Mouse (Mus musculus): ENCODE measurements around the gene Atp6v0b.
A peak's percentile ranks its signal among the peaks of the same experiment; 100 is the strongest.

Gene Atp6v0b

DNA sequence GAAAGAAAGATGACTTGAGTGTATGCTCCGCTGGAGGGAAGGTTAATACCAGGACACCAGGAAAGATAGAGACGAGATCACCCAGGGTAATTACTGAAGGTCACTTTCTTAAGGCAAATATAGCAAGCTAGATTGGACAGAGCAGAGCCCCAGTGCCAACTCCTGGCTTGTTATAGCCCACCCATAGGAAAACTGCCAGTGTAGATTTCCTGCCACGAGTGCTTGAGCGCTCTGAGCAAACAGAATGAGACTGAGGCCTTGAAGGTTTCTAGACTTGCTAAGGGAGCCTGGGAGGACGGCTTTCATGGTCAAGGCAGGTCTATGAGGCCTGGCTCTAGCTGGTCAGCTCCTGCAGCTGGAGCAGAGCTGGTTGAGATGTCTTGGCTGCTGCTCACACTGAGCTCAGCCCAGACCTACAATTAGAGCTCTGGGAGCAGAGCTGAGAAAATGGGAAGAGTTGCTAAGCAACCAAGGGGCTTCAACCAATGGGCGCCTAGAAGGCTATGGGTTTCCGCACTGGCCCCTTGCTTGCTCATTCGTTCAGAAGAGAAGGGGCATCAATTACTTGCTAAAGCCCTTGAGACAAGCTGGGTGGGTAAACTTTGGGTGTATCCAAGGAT is 21.8 kb upstream of the Atp6v0b start:
- DNase-seq (ENCODE audit: low spot score), result peak; percentile 26

DNA sequence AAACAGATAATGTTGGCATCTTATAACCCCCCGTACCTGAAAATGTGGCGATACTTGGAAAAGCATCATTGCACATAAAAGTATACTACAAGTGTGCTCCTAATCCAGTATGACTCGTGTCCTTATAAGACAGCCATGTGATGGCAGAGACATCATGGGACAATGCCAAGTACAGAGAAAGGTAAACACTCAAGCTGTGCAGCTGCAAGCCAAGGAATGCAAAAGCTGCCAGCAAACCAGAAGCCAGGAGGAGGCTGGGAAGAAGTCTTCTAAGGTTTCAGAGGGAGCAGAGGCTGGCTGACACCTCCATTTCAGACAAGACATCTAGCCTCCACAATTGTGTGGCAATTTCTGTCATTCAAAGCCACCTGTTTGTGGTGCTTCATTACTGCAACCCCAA is 19.1 kb upstream of the Atp6v0b start:
- DNase-seq (ENCODE audit: low spot score), result no peak

DNA sequence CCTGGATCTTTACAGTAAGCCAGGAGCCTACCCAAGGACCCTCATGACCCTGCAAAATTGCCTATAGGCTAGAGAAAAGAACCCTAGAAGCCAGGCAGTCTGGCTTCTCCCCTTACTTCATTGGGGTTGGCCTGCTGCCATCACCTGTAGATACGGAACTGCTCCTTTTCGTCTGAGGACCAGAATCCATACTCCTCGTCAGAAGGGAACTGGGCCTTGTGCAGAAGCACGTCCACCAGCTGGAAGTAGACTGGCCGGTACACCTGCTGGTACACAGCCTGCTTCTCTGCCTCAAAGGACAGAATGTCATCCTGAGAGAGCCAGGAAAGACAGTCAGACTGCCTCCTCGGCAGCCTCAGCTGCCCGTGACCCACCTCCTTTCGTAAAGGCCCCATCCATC is 17.6 kb upstream of the Atp6v0b start:
- DNase-seq (ENCODE audit: low spot score), result no peak

DNA sequence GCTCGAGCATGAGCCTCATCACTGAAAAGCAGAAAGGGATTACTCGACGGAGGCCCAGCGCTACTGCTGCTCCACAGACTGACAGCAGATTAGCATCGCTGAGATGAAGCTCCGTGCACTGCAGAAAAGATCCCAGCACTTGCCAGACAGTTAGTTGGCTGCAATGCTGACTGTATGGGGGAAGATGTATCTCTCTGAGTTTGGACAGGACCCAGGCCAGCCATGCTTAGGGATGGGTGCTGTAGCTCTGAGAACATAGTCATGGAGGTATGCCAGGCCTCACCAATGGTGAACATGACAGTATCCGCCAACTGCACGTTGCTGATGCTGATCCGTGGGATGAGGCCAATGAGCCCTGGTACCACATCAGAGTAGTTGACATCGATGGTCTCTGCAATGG is 17.0 kb upstream of the Atp6v0b start:
- DNase-seq (ENCODE audit: low spot score), result no peak

DNA sequence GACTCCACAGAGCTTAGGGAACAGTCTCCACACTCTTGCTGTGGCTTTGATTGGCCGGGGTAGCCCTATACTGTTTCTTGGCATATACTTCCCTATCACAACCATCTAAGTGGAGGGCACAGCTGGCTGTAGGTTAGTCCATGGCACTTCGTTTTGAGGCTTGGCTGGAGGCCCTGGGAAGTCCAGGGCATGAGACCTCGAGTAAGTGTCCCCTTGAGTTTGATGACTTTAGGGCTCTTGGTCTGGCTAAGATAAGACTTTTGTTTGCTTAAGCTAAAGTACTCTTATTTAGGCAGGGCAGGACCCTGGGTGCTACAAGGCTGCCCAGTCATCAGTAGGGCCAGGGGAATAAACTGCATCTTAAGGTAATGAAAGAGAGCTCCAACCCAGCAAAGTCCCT is 11.0 kb upstream of the Atp6v0b start:
- no peak for DNase-seq (ENCODE audit: low spot score)

DNA sequence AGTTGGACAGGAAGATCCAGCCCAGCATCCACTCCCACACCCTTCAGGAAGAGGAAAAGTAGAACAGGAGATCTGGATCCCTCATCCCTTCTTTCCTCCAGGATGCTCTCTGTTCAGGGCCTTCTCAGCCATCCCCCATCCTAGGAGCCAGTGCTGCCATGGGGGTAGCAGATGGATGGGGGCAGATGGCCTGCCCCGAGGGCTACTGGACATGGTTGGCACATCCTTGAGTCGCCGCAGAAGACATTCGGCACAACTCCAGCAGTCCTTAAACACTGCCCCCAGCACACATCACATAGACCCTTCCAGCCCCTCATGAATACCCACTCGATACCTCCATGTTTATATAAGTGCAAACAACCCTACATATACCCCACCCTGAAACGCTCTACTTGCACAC is 8.9 kb upstream of the Atp6v0b start:
- no peak for DNase-seq (ENCODE audit: low spot score)

DNA sequence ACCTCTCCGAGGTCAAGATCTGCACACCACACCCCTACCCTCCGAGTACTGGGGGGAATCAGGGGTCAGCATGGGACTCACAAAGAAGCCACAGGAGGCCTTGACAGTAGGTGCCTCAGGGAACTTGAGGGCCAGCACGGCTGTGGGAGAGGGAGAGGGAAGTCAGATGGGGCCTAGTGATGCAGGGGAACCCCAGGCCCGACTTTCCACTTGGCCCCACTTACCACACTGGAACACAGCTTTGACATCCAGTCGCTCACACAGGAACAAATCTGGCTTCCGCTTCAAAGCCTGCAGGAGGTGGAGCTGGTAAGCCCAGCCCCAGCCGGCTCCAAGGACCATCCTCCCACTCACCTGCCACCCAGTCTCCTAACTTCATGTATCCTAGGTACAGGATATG is 8.2 kb upstream of the Atp6v0b start:
- no peak for DNase-seq (ENCODE audit: low spot score)

DNA sequence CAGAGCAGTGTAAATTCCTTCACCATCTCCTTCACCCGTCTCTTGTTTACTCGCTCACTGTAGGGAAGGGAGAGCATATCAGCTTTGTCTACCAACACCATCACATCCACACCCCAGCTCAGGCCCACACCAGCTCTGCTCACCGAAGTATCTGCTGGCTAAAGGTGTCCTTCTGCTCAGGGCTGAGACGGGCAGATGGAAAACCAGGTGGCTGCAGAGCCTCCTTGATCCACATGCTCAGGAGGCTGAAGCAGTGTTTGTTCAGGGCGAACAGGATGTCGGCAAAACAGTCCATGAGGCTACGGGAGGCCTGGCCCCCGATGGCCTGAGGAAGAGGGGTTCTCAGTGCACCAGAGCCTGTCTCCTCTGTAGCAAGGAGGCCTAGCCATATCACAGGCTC is 7.5 kb upstream of the Atp6v0b start:
- DNase-seq (ENCODE audit: low spot score), result no peak

DNA sequence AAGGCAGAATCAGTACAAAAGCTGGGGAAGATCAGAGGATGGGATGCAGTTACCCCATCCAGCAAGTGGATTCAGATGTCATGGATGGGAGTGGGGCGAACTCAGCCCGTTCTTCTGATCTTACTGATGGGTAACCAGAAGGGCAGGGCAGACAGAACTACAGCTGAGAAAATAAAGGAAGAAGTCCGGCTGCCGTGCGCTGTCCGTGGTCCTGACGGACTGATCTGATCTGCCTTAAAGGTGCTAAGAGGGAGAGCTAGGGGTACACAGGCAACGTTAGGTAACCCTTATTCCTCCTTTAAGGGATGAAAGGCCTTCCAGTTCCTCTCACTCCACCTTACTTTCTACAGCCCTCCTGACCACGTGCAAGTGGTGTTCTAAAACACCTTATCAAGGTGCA is 6.2 kb upstream of the Atp6v0b start:
- peak; percentile 82 for DNase-seq (ENCODE audit: low spot score)

DNA sequence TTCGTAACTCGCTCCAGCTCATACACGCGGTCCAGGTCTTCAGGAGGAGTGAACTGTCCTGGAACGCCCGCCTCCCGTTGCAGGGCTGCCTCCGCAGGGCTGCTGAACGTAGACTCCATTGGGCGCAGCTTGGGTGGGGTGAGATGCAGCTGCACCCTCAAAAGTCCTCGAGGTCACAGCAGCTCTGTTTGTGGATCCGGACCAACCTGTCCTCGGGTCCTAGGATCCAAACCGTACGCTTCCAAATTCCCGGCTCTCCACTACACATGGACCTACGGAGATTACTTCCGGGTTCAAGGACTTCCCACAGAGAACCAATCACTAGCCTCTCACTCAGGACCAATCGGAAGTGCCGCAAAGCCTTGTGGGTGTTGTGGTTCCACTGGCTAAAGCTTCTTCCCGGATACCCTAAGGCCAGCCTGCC is 4.6 kb upstream of the Atp6v0b start, which contains the start of gene Dph2:
Gene Dph2 (minus strand): TSS at position 295 of the 424 bp plus-strand sequence.
- DNase-seq (ENCODE audit: low spot score), result peak; percentile 96

DNA sequence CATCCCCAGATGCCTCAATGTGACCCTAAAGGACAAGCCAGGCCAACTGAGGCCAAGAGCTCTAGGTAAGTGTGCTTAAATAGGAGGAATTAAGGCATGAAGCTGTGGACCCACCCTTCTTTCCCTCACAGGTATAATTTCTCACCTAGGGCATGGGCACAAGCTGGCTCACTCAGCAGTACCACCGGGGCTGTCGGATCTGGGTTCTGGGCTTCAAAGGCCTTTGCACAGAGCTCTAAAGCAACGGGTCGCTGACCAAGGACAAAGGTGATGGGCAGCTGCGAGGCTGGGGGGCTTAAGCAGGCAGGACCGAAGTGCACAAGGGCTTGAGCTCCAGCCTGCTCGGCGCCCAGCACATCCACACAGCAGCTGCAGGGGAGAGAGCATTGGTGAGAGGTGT is 3.6 kb upstream of the Atp6v0b start:
- DNase-seq (ENCODE audit: low spot score), result no peak

DNA sequence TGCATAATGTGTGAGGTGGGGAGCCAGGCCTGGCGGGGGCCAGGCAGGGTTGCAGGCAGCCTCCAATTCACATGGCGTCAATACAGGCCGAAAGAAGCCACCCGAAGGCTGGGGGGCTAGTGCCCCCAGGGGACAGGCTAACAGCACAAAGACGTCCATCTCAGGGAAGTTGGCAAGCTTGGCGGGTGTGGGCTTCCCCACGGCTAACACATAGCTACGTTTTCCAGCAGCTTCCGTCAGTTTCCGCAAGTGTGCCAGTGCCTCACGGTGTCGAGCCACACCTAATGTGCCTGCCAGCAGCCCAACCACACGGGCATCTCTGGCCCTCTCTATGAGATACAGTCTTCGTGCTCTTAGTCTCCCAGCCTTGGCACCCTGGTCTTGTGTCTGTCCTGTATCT is 2.9 kb upstream of the Atp6v0b start:
- no peak for DNase-seq (ENCODE audit: low spot score)

DNA sequence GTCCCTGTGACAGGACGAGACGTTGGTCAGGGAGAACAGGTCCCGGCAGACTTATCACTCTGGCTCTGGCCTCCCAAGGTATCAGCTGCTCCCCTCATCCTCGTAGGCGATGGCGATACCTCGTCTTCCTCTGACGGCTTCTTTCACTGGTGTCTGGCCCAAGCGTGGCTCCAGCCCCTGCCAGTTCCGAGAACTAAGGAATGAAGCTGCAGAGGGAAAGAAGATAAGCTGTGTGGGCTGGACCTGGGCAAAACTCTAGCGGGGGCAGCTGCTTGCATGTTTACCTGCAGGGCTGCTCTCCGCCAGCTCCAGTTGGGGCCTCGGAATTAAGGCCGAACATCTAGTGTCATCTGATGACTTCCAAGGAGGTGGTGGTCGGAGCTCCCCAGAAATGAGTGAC is 2.3 kb upstream of the Atp6v0b start:
- DNase-seq (ENCODE audit: low spot score), result no peak

DNA sequence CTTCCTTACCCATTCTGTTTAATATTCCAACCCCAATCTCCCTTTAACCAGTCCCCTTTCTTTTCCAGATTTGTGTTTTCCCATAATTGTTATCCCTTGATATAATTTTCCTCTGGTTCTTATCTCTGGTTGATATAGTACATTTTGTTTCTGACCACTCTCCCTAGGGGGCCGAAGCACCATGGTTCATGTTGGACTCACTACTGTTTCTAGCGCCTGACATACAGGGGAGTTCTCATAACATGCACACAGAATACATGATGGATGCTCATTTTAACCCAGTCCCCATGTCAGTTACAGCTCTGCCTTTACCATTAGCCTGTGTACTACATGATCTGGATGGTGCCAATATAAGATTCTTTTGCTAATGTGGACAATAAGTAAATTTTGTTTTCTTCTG is 787 bp upstream of the Atp6v0b start:
- no peak for DNase-seq (ENCODE audit: low spot score)

DNA sequence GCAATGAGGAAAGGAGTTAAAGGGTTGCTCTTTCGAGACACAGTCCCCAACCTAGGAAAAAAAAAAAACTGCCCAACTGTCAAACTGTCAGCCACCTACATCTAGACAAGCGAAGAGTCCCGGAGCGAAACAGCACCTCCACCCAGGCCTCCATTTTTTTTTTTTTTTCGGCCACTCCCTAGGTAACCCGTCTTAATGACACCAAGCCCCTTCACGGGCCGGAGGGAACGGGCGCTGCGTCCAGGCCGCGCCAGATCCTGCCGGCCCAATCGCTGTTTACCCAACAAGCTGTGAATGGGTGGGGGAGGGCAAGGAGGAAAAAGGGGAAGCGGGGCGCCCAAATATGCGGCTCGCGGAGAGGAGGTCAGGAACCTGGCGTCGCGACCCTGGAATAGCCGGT is 489 bp downstream of the Atp6v0b start:
- no peak for DNase-seq (ENCODE audit: low spot score)

DNA sequence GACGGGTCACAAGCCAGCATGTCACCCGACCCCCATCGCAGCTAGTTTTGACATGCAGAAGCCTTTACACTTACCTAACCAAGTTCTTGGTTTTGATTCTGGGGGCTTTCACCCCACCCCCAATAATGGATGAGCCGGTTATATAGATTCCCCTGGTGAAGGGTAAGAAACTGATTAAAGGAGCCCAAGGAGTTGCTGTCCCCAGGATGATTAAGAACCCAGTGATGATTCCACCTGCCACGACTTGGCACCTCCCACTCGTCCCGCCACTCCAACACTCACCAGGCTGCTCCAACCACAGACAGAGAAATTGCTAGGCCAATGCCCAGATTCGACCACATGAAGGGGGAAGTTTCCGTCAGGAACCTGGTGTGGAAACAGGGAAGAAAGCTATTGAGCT is 1.1 kb downstream of the Atp6v0b start:
- DNase-seq (ENCODE audit: low spot score), result no peak

DNA sequence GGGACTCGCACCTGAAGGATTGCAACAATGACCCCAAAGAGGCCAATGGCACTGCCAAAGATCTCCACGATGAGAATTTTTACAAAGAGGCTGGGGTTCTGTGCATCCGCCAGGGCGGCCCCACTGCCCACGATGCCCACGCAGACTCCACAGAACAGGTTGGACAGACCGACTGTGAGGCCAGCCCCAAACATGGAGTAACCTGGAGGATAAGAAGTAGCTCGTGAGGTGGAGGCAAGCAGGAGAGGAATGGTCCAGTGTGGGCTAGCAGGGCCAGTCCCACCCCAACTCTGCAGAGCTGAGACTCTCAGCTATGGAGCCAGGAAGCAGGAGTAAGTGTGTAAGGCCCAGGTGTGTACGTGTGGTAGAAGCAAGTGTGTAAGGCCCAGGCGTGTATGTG is 2.0 kb downstream of the Atp6v0b start:
- no peak for DNase-seq (ENCODE audit: low spot score)

DNA sequence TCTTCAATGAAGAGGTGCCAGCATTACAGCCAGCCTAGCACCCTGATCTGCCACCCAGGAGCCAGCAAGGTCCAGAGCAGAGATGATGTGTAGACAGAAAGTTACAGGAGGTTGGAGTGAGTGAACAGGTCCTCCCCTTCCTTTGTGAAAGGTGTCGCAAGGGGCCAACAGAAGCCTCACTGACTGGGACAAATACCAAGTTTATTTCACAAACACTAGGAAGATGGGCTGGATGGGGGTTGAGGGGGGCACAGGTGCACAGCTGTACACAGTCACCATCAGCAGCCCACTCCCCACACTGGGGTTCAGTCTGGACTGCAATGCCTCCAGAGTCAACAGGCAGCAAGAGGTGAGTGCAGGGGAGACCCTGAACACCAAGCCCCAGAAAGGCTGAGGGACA is 3.0 kb downstream of the Atp6v0b start:
- DNase-seq (ENCODE audit: low spot score), result no peak

DNA sequence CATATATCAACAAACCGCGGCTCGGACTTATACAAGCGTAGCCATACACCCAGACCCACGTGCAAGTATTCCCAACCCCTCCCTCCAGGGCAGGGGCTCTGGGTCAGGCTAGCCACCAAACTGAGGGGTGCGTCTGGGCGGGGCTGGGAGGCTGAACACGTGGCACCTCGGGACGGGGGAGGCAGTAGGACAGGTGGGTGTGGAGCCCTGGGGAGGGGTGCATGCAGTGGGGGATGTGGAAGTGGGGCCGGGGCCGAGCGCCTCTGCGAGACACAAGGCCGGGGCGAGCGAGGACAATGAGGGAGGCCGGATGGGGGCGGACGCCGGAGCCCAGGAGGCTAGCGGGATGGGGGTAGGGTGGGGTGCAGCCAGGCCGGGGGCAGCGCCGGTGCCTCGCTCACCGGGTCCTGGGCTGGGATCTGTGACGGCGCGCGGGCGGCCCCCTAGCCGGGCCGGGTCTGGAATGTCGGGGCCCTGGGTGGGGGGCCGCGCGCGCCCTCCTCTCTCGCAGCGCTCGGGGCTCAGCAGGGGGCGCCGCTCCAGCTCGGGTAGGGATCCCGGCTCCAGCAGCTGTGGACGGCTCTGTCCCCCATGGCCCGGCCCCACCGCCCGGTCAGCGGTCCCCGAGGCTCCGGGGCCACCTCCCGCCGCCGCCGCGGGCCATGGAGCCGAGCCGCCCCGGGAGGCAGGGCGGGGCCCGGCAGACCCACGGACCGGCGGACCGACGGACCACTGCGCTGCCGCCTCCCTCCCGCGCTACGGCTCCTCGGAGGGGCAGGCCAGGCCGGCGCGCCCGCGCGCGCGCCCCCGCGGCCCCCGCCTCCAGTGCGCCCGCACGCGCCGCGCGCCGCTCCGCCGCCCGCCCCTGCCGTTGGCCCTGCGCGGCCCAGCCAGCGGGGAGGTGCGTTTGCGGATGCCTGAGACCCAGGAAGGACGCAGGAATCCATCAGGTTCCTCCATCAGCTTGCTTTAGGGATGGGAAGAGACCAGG is 4.1 kb downstream of the Atp6v0b start, which contains the start of gene B4galt2:
Gene B4galt2 (minus strand): TSS at position 787 of the 991 bp plus-strand sequence.
- peak; percentile 71 for DNase-seq (ENCODE audit: low spot score)

DNA sequence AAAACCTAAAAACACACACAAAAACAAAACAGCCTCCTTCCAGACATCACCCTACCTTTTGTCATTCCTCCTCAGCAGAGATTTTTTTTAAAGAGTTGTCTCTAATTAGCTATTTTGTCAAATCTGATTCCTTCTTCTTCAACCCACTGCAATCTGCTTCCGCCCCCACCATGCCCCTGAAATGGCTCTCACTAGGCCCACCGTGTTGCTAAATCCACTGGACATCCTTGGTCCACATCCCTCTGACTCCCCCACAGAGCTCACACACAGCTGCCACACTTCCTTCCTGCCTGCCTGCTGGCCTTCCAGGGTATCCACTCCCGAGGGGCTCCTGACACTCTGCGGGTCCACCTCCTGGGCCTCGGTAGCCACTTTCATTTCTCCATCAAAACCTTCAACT is 8.4 kb downstream of the Atp6v0b start:
- no peak for DNase-seq (ENCODE audit: low spot score)

DNA sequence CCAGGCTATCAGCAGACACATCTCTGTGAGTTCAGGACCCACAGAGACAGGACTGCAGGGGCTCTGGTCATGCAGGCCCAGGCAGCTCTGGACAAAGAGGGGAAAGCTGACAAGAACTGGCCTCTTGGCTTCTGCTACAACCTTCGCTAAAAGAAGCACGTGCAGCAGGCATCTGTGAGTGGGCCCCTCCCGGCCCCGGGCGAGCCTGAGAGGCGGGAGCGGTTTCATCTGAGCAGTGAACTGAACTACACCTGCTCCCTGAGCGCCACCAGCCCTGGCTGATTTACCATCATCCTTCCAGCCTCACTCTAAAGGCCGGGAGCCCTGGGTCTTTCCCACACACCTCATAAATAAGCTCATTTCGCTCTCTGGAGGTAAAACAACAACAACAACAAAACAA is 8.8 kb downstream of the Atp6v0b start:
- DNase-seq (ENCODE audit: low spot score), result no peak

DNA sequence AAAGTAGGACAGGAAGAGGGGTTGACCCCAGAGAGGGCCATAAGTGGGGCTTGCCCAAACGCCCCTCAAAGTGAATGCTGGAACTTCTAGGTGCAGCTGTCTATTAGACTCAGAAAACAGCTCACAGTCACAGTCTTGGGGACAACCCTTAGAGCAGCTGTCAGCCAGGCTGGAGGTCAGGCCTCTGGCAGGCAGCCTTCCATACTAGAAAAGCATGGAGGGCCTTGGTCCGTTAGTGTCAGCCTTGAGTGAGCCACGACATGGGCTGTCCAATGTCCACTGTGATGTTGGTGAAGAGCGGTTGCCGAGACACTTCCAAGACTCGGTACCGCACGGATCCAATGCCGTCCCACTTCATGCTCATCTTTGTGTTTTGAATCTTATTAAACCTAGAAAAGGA is 13.5 kb downstream of the Atp6v0b start:
- DNase-seq (ENCODE audit: low spot score), result no peak

DNA sequence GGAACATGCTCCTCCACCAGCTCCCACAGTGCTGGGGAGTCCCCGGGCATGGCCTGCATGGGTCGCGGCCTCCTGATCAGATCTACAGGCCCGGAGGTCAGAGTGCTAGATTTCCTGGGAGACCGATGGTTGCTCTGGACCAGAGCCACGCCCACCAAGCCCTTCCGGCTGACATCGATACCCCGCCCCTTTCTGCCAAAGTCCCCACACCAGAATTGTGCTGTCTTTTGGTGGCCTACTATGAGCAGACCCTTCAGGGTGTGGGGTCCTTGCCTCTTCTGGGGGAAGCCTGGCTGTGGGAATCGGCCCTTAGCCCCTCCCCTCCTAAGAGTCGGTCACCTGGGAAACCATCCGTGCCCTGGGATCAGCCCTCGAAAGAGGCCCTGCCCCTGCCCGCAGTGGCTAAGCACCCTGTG is 14.7 kb downstream of the Atp6v0b start, which contains the start of gene Ccdc24:
Gene Ccdc24 (minus strand): TSS at position 87 of the 416 bp plus-strand sequence.
- peak; percentile 74 for DNase-seq (ENCODE audit: low spot score)

Data from embryo, embryonic 10 days (tissue).